Mouse (Mus musculus) layer of hippocampus, adult 9-11 months (tissue): ENCODE results near the gene Zfp69.

ENCODE experiments used
- DNase-seq: peaks from one replicate; pipeline ENCODE4 v3.0.0; 2022

Gene Zfp69

DNA sequence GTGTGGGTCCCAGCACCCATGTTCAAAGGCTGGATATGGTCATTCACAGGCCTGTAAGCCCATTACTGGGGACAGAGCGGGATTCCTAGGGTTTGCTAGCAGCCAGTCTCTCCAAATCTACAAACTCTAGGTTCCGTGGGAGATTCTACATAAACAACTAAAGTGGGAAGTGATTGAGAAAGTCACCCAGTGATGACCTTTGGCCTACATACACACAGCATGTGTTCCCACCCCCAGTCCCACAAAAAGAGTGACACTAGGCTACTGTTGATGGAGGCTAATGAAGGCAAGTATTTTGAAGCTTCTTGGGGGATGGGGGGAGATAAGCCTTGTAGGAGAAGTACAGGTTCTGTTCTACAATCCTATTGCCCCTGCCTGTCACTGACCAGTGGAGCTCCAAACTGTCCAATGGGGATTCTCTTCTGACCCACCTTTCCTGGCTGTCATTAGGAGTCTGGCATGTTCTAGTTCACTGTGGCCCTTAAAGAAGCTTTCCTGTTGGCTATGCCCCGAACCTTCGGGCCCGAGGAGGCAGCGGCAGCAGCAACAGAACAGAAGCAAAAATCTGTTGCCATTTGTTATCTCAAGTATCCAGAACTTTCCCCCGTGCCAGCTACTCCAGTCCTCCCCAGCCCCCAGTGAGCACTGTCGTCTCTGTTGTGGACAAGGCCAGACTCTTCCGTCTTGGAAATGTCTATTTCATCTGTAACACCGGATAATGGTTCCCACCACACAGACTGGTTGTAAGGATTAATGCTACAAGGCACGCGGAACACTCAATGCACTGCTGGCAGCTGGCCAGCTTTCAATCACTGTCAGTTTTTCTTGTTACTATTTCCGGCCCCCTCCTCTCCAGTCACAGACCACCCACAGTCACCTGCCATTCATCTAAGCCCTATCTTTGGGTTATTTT, 66.0 kb downstream of the Zfp69 start:
- DNase-seq = no peak

DNA sequence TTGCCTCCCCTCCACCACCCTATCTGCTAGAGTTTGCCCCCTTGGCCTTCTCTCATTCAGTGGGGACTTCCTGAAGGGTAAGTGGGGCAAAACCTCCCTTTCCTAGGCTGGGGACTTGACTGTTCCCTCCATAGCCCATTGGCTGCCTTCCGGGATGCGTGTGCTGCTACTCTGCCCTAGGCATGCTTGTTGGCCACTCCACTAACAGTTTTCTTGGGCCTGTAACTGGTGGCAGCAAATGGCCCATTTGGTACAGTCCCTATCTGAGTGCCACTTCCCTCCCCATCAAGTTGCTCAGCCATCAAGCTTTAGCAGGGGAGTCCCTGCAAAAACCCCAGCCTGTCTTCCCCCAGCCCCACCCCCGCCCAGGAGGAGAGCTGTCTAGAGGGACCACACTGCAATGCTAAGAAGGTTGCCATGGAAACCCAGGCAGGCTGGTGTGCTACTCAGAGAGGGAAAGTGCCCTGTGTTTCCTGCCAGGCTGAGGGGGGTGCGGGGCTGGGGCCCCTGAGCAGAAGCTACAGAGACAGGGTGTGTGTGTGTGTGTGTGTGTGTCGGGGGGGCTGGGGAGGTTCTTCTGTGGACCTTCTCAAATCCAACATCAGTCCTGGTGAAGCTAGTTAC, 69.4 kb downstream of the Zfp69 start:
- peak; percentile 74 for DNase-seq

GRCm38 (mm10) chr4:120880731-120881432, 70.6 kb downstream of the Zfp69 start:
- no peak for DNase-seq
